Mouse (Mus musculus) bone marrow, adult 2 months (tissue): ENCODE measurements at regions not wholly inside any gene's neighbourhood (a gene's known extent, or its start where the extent isn't known, plus 50 kb on each side); places are given as distances from the start of the nearest gene placed in this dataset.

Source experiments
- H3K27ac ChIP-seq: fragments of 200-500 bp; 2 replicates; pipeline ENCODE4 v1.5.1; 2012; ENCODE audit warnings: low read depth, mild to moderate bottlenecking, control low read depth, inconsistent platforms, low read length; ENCODE audit not compliant: control insufficient read depth, poor library complexity, insufficient read depth
- H3K4me1 ChIP-seq: fragments of 200-500 bp; 2 replicates; pipeline ENCODE4 v1.6.1; 2011; ENCODE audit warnings: low read length; ENCODE audit not compliant: control insufficient read depth, insufficient read depth
- H3K4me3 ChIP-seq: fragments of 200-500 bp; replicated peaks from 2 replicates; pipeline ENCODE3; 2011; ENCODE audit warnings: mild to moderate bottlenecking, low read depth, low read length, control low read depth; ENCODE audit not compliant: control insufficient read depth
- CTCF ChIP-seq: fragments of 200-500 bp; IDR thresholded peaks from 2 replicates; pipeline ENCODE4 v1.5.1; 2011; ENCODE audit warnings: low read length, control low read depth; ENCODE audit not compliant: control insufficient read depth, insufficient read depth
- POLR2A ChIP-seq: fragments of 200-500 bp; IDR thresholded peaks from 2 replicates; pipeline ENCODE4 v1.6.1; 2011; ENCODE audit warnings: low read depth, mild to moderate bottlenecking, control low read depth, low read length, borderline replicate concordance; ENCODE audit not compliant: control insufficient read depth
- WGBS: fragments of 180-500 bp; shearing (Covaris S2); methylation state at CpG from one replicate; pipeline ENCODE4 v1.1.7; 2018; 5-methylcytosine and 5-hydroxymethylcytosine counted together

DNA sequence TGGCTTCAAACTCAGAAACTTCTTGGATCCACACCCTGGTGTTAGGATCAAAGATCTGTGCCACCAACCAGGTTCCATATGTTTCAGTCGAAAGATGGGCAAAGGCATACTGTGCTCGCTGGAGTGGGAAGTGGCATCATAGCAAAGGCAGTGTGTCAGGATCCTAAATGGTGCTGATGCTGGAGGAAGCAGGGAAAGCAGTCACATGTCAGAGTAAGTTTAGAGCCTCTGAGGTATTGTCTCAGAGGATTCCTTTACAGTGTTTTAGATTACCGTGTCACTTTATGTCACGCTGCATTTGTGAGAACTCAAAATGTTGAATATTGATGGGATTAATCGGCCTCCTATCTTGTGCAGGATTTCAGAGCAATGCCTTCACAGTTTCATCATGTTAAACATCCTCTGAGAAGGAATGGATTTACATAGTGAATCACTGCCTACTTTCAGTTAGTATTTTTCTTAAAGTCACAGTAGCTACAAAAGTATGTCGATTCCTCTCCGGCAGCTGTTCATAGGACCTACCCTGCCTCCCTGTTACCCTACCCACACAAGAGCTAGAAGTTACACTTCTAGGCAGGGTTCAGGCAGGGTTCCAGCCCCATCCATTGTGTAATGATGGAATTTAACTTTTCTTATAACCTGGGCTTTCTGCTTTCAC lies 994.4 kb upstream of the Lrrc6 start:
- WGBS = 89% methylated on average over 7 of the region's 7 CpGs
- TF ChIP-seq POLR2A (no peak), CTCF (no peak)
- H3K4me1 ChIP-seq = no peaks in the 10 kb centered on the region
- no peak overlapping the region for H3K27ac ChIP-seq
- no peak overlapping the region for H3K4me3 ChIP-seq

- WGBS = 43% methylated on average over 2 of the region's 2 CpGs
These were observed 981.0 kb upstream of the Lrrc6 start for GRCm38 (mm10) chr15:67481733-67482132.

DNA sequence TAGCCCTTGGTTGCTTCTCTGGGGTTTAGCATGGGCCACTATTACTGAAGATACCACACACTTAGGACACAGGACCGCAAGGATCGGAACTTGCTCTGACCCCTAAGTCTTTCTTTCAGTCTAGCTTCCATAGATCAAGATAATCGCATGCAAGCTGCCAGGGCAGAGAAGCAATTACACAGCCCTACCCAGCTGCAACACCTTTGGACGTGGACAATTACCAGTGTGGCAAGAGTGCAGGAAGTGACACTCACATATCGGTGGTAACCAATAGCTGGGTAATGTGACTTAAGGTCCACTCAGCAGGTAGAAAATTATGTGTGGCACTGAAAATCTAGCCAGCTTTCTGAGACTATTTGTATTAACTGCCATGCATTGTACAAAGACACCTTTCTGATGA lies 973.6 kb upstream of the Lrrc6 start:
- Histone ChIP-seq H3K27ac (no peak overlapping the region), H3K4me1 (no peaks in the 10 kb centered on the region), H3K4me3 (no peak overlapping the region)
- no peak for TF ChIP-seq CTCF
- no peak for TF ChIP-seq POLR2A
- WGBS = 73% methylated on average over 5 of the region's 5 CpGs

More at GRCm38 (mm10) chr15:67481733-67482132, 981.0 kb upstream of the Lrrc6 start:
- no peak for TF ChIP-seq CTCF
- no peak for TF ChIP-seq POLR2A
- Histone ChIP-seq H3K27ac (no peak overlapping the region), H3K4me3 (no peak overlapping the region), H3K4me1 (no peaks in the 10 kb centered on the region)

- Histone ChIP-seq H3K4me1 (no peaks in the 10 kb centered on the region), H3K4me3 (no peak overlapping the region), H3K27ac (no peak overlapping the region)
- TF ChIP-seq CTCF = no peak
- TF ChIP-seq POLR2A = no peak
These were observed 972.3 kb upstream of the Lrrc6 start for GRCm38 (mm10) chr15:67472979-67473378.

DNA sequence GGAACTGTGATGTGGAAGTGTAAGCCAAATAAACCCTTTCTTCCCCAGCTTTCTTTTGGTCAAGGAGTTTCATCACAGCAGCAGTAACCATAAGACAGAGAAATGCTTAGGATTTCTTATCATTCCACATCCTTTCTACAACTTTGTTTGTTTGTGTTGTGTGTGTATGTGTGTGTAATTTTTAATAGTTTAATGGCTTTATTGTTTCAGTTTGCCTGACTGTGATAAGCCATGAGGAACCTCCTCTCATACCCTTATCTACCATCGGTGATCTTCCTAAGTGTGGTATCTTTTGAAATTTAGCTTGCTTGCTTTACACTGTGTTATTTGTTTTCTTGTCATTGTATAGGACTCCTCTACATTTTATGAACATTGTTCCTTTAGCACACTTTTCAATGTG lies 970.6 kb upstream of the Lrrc6 start:
- no peak for TF ChIP-seq CTCF
- TF ChIP-seq POLR2A = no peak
- Histone ChIP-seq H3K4me3 (no peak overlapping the region), H3K4me1 (no peaks in the 10 kb centered on the region), H3K27ac (no peak overlapping the region)
- WGBS = 63% methylated on average over 1 of the region's 1 CpGs

DNA sequence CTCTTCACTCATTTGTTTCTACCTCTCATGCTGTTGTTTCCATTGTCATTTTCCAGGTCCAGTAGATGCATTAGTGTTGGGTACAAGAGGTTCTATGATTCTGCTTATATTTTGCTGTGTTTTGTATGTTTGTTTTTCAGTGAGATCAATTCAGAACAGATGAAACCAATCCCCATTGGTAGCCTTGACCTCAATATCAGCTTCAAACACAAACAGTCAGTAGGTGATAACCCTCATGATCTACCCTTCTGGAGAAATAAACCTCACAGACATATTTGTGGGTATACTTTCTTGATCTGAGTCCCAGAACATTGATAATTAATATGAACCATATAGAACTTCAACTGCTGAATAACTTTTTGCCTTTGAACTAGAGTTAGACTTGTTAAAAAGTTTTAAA lies 969.3 kb upstream of the Lrrc6 start:
- TF ChIP-seq POLR2A (no peak), CTCF (no peak)
- no peak overlapping the region for H3K27ac ChIP-seq
- H3K4me1 ChIP-seq = no peaks in the 10 kb centered on the region
- no peak overlapping the region for H3K4me3 ChIP-seq

GRCm38 (mm10) chr15:67467404-67468345 lies 967.0 kb upstream of the Lrrc6 start:
- H3K4me1 ChIP-seq = no peaks in the 10 kb centered on the region
- TF ChIP-seq CTCF (no peak), POLR2A (no peak)
- WGBS = 58% methylated on average over 4 of the region's 4 CpGs
- no peak overlapping the region for H3K4me3 ChIP-seq
- H3K27ac ChIP-seq = no peak overlapping the region

- WGBS = 46% methylated on average over 3 of the region's 3 CpGs
- H3K27ac ChIP-seq = no peak overlapping the region
- TF ChIP-seq CTCF = no peak
- TF ChIP-seq POLR2A = no peak
These were observed 962.2 kb upstream of the Lrrc6 start for GRCm38 (mm10) chr15:67462863-67463262.

More at GRCm38 (mm10) chr15:67462863-67463262, 962.2 kb upstream of the Lrrc6 start:
- no peaks in the 10 kb centered on the region for H3K4me1 ChIP-seq
- no peak overlapping the region for H3K4me3 ChIP-seq
